Mouse (Mus musculus): ENCODE data around the gene Ccdc3. TPM values are rescaled to one million over a fixed set of nuclear protein-coding genes. Genes with fewer than 3 reads are reported as not detected.
"Not testable (repeated sequence)": the region's sequence is repeated elsewhere in the genome, so short reads cannot be mapped to it uniquely, and the experiment has no call there.

Gene Ccdc3
- total and polyA plus RNA-seq, 2 experiments from 2014 or later, result 8.4 to 18.9 TPM

GRCm38 (mm10) chr2:5222571-5222970 is 85.0 kb downstream of the Ccdc3 start:
- Histone ChIP-seq H3K27ac (no peak overlapping the region), H3K4me1 (ENCODE audit: insufficient read depth, low read length) (no peaks in the 10 kb centered on the region), H3K9ac (replicated peaks; ENCODE audit: low read length) (no peak overlapping the region), H3K4me2 (ENCODE audit: low read depth, low read length) (no peak overlapping the region), H3K9me3 (ENCODE audit: low read length) (no peaks in the 10 kb centered on the region), H3K36me3 (ENCODE audit: insufficient read depth, low read length) (no peaks in the 10 kb centered on the region), H3K4me3 (ENCODE audit: low read length) (no peak overlapping the region), H3K27me3 (ENCODE audit: insufficient read depth, low read length) (no peaks in the 10 kb centered on the region)
- ATAC-seq (no peak), DNase-seq (ENCODE audit: low spot score) (no peak)
- 76% methylated on average over 2 of the region's 2 CpGs for WGBS
- no peak for TF ChIP-seq CTCF (IDR thresholded peaks at IDR 0.05; ENCODE audit: low read depth)

GRCm38 (mm10) chr2:5236846-5237482 is 99.4 kb downstream of the Ccdc3 start:
- Histone ChIP-seq H3K9ac (replicated peaks; ENCODE audit: low read length) (no peak overlapping the region), H3K36me3 (ENCODE audit: insufficient read depth, low read length) (no peaks in the 10 kb centered on the region), H3K27me3 (ENCODE audit: insufficient read depth, low read length) (no peaks in the 10 kb centered on the region), H3K4me1 (ENCODE audit: insufficient read depth, low read length) (peaks cover 2% of the 10 kb centered on the region; the same call in 1 of the 2 replicates), H3K9me3 (ENCODE audit: low read length) (no peaks in the 10 kb centered on the region), H3K4me2 (ENCODE audit: low read depth, low read length) (no peak overlapping the region), H3K27ac (no peak overlapping the region), H3K4me3 (ENCODE audit: low read length) (no peak overlapping the region)
- peak; percentile 16 for DNase-seq (ENCODE audit: low spot score)
- 55% methylated on average over 3 of the region's 3 CpGs for WGBS
- TF ChIP-seq CTCF (IDR thresholded peaks at IDR 0.05; ENCODE audit: low read depth), result no peak
- ATAC-seq, result no peak

- Histone ChIP-seq H3K27me3 (ENCODE audit: insufficient read depth, low read length) (no peaks in the 10 kb centered on the region), H3K9ac (replicated peaks; ENCODE audit: low read length) (no peak overlapping the region), H3K4me1 (ENCODE audit: insufficient read depth, low read length) (peaks cover 5% of the 10 kb centered on the region; the same call in 1 of the 2 replicates), H3K4me3 (ENCODE audit: low read length) (no peak overlapping the region), H3K36me3 (ENCODE audit: insufficient read depth, low read length) (no peaks in the 10 kb centered on the region), H3K9me3 (ENCODE audit: low read length) (no peaks in the 10 kb centered on the region), H3K4me2 (ENCODE audit: low read depth, low read length) (no peak overlapping the region), H3K27ac (no peak overlapping the region)
- WGBS, result 83% methylated on average over 5 of the region's 5 CpGs
- ATAC-seq, result no peak
- no peak for DNase-seq (ENCODE audit: low spot score)
- no peak for TF ChIP-seq CTCF (IDR thresholded peaks at IDR 0.05; ENCODE audit: low read depth)
Measured at GRCm38 (mm10) chr2:5237870-5238269, 100.3 kb downstream of the Ccdc3 start.

GRCm38 (mm10) chr2:5239492-5239891 is 101.9 kb downstream of the Ccdc3 start:
- Histone ChIP-seq H3K27ac (no peak overlapping the region), H3K4me2 (ENCODE audit: low read depth, low read length) (no peak overlapping the region), H3K27me3 (ENCODE audit: insufficient read depth, low read length) (no peaks in the 10 kb centered on the region), H3K4me1 (ENCODE audit: insufficient read depth, low read length) (peaks cover 5% of the 10 kb centered on the region; the same call in 1 of the 2 replicates), H3K4me3 (ENCODE audit: low read length) (no peak overlapping the region), H3K9ac (replicated peaks; ENCODE audit: low read length) (no peak overlapping the region), H3K36me3 (ENCODE audit: insufficient read depth, low read length) (no peaks in the 10 kb centered on the region), H3K9me3 (ENCODE audit: low read length) (no peaks in the 10 kb centered on the region)
- TF ChIP-seq CTCF (IDR thresholded peaks at IDR 0.05; ENCODE audit: low read depth), result no peak
- ATAC-seq, result no peak
- DNase-seq (ENCODE audit: low spot score), result peak; percentile 7
- 69% methylated on average over 4 of the region's 4 CpGs for WGBS

DNA sequence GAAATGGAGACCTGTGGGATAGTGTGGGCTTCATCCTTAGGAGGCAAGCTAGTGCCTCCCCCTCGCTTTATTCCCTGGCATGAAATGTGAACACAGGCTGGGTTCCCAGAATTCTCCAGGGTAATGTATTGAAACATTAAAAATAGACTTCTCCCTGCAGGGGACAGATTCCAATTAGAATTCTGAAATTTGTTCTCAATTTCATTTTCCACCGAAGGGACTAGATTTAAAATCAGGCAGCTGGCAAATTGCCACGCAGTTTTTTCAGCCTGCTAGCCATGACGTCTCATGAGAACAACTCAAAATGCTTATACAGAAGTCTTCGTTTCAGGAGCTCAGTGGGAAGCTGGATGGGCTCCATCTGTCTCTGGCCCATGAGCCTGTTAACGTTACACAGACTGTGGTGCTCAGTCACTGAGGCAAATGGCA is 103.9 kb downstream of the Ccdc3 start:
- DNase-seq (ENCODE audit: low spot score) (peak; percentile 91), ATAC-seq (peak; percentile 70)
- Histone ChIP-seq H3K27ac (peak overlapping the region; percentile 11; the same call in 1 of the 2 replicates), H3K9me3 (ENCODE audit: low read length) (no peaks in the 10 kb centered on the region), H3K4me2 (ENCODE audit: low read depth, low read length) (no peak overlapping the region), H3K9ac (replicated peaks; ENCODE audit: low read length) (no peak overlapping the region), H3K4me3 (ENCODE audit: low read length) (no peak overlapping the region), H3K4me1 (ENCODE audit: insufficient read depth, low read length) (peaks cover 5% of the 10 kb centered on the region; the same call in 1 of the 2 replicates), H3K27me3 (ENCODE audit: insufficient read depth, low read length) (no peaks in the 10 kb centered on the region), H3K36me3 (ENCODE audit: insufficient read depth, low read length) (no peaks in the 10 kb centered on the region)
- TF ChIP-seq CTCF (IDR thresholded peaks at IDR 0.05; ENCODE audit: low read depth), result no peak
- 18% methylated on average over 6 of the region's 6 CpGs for WGBS

GRCm38 (mm10) chr2:5249199-5249598 is 111.6 kb downstream of the Ccdc3 start:
- H3K4me3 ChIP-seq (ENCODE audit: low read length); H3K4me1 ChIP-seq (ENCODE audit: insufficient read depth, low read length); ATAC-seq; H3K4me2 ChIP-seq (ENCODE audit: low read depth, low read length); H3K9me3 ChIP-seq (ENCODE audit: low read length); H3K9ac ChIP-seq (replicated peaks; ENCODE audit: low read length); H3K27ac ChIP-seq; DNase-seq (ENCODE audit: low spot score); H3K27me3 ChIP-seq (ENCODE audit: insufficient read depth, low read length); H3K36me3 ChIP-seq (ENCODE audit: insufficient read depth, low read length): not testable (repeated sequence)
- 93% methylated on average over 6 of the region's 6 CpGs for WGBS

DNA sequence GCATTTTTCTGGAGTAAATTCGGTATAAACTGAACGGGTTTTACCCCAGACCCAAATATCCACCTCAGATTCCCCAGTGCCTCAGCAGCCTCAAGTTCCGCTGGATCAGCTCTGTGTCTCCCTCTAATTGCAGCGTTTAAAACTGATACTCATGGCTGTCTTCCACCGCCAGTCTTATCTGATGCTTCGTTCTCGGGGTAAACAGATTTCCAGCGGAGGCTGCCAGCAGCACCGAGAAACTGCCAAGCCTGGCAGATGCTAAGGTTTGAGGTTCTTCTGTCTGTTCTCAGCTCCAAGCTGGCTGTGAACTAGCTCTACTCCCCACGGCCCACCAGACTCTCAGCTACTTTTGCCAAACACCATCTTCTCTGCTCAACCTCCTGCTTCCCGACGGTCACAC is 112.4 kb downstream of the Ccdc3 start:
- DNase-seq (ENCODE audit: low spot score) (peak; percentile 82), ATAC-seq (peak; percentile 76)
- TF ChIP-seq CTCF (IDR thresholded peaks at IDR 0.05; ENCODE audit: low read depth), result peak; percentile 60

More for the DNA sequence above, 112.4 kb downstream of the Ccdc3 start:
- Histone ChIP-seq H3K36me3 (ENCODE audit: insufficient read depth, low read length) (no peaks in the 10 kb centered on the region), H3K4me1 (ENCODE audit: insufficient read depth, low read length) (no peaks in the 10 kb centered on the region), H3K4me2 (ENCODE audit: low read depth, low read length) (no peak overlapping the region), H3K9ac (replicated peaks; ENCODE audit: low read length) (no peak overlapping the region), H3K4me3 (ENCODE audit: low read length) (no peak overlapping the region), H3K27ac (no peak overlapping the region), H3K9me3 (ENCODE audit: low read length) (no peaks in the 10 kb centered on the region), H3K27me3 (ENCODE audit: insufficient read depth, low read length) (no peaks in the 10 kb centered on the region)
- 50% methylated on average over 12 of the region's 12 CpGs for WGBS

All from hindbrain, postnatal 0 days (tissue).